Mouse (Mus musculus) frontal cortex, postnatal 14 days (tissue): ENCODE data around the gene Rarb.

Experiments used
- DNase-seq, 2 experiments: peaks; one replicate each; pipeline ENCODE4 v3.0.0; 2022; ENCODE audit warnings: low spot score in 2 of 2

The Rarb gene

DNA sequence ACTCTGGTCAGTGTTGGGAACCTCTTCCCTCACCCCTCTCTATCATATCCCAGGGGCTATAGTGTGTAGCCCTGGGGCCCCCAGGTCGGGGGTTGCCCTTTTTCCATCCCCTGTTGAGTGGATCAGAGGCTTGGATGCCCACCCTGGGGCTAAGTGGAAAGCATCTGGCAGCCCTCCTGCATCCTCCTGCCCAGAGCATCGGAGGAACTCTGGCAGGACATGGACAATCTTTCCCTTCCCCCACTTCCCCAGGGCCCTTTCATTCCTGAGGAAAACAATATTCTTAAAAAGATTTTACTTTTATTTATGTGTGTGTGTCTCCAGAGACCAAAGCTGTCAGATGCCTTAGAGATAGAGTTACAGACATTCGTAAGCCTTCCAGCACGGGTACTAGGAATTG, 281.5 kb downstream of the Rarb start:
- no peak for DNase-seq

DNA sequence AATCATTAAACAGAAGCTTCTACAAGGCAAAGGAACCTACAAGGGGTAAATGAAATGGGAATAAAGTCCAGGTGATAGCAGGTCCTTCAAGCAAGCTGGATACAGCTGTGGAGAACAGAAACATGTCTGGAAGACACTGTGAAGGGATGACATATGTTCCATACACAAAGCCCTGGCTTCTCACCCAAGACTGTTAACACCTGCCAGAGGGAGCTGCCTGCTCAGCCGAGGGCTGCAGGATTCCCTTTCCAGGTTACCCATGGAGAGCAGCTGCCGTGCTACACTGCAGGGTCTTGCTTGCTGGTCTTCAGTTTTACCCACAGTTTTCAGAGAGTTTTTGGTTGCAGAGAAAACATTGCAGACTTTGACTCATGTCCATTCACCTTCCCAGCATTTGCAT, 290.3 kb downstream of the Rarb start:
- no peak for DNase-seq

DNA sequence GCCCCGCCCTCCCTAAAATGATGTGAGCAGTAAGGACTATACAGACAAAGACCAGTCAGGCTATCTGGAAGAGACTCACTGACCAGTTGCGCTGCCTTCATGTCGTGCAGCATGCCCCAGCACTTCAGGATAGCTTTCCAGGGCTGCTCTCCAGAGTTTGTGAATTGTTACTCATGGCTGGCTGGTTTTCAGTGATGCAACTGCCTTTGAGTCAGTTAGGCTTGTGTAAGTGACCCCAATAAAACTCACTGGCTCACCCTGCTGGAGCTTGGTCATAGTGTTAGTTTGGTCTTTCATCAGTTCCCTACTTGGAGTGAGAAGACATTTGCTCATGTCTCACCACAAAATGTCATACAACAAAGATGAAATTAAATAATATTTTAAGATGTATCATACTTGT, 292.8 kb downstream of the Rarb start:
- no peak for DNase-seq

DNA sequence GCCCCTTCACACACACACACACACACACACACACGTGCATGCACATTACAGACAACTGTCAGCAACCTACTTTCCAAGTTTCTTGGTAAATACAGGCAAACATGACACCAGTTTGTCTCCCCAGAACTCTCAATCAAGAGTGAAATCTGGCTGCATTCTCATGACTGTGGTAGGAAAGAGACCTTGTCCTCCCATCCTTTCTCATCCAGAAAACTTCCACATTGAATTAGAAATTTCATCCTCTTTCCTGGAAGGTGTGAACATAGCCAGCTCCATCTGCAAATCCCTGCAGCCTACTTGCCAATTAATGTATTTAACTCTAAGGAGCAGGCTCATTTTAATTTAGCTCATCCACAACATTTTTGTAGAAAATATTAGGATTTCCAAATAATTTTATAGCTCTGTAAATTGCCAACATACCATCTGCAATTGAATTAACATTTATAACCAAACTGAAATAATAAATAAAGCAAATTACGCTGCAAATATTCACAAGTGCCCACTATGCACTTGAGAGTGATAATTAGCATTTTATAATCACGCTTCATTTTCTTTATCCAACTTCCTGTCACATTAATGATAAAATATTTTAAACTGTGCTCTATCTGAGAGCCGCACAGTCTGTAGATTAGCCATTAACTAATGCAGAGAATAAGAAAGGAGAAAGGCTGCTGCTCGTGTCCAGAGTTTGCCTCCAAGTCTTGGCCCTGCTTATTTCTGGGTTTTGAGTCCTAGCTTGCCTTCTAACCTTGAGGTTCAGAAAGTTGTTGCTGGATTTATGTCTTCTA, 293.6 kb downstream of the Rarb start:
- DNase-seq = no peak

DNA sequence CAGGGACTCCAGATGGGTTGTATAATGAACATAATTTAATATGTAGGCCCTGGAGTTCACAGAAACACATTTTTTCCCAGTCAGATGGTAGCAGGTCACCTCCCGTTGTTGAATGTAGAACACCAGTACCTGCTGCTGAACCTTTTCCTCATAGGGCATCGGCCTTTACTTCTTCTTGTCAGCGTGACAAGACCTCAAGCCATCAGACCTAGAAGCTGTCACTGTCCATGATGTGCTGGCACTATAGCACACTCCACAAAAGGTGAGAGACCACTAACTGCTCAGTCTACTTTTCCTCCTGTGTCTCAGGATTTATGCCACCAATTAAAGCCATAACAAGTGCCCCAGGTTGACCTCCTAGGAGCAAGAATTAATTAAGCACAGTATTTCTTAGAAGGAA, 296.1 kb downstream of the Rarb start:
- no peak for DNase-seq

DNA sequence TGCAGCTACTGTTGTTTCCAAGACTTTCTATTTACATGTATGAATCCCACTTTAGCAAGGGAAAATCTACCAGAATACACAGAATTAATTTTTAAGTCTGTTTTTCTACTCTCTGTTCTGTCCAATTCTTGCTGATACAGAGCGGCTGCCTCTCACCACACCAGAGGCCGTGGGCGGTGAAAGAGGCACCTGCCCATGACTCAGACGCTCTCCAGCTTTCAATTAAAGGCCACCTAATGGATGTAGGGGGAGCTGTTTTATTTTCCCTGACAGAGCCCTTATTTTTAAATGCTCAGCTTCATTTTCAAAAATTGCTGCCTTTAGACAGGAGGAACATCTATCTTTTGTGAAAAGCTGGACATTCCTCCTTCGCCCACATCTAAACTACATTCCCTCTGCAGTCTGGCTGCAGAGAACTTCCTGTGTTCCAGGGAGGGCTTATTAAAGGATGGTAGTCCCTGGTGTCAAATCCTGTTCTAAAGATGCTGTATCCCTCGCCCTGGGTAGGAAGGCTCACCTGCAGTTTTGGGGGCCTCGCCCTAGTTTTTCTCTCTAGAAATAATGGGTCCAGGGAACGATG, 299.3 kb downstream of the Rarb start:
- DNase-seq = no peak

DNA sequence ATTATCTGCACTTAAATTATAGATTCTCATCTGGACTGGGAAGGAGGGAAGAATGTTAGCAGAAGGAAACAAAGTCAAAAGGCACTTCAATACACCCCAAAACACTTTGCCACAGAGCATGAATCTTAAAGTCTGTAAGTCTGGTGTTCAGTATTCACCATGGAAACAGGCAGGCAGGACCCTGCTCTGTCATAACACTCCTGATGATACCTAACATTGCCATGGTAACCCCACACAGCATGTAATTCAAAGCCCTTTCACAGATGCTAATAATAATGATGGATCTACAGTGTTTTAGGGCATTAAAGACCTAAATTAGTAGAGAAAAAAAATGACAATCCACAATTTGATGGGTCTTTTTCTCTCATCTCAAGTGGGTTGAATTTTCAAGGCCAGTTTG, 301.0 kb downstream of the Rarb start:
- no peak for DNase-seq

DNA sequence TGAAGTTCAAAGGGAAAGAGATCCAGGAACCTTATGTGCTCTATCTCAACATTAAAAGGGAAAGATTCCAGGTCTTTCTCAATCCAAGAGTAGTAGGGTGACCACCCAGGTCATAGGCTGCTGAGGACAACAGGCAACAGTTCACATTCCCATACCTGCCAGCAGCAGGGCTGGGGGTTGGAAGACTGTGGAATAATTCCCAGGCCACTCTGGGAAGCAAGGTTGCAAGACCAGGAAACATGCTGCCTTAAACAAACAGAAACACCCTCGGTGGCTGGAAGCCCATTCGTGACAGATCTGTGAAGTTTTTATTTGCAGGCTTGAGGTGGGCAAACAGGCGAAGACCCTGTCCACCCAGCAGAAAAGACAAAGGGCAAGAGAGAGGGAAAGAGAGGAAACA, 303.2 kb downstream of the Rarb start:
- DNase-seq = no peak

GRCm38 (mm10) chr14:16510574-16510973, 308.4 kb downstream of the Rarb start:
- DNase-seq = no peak

GRCm38 (mm10) chr14:16509825-16510224, 309.1 kb downstream of the Rarb start:
- no peak for DNase-seq

GRCm38 (mm10) chr14:16508760-16509159, 310.2 kb downstream of the Rarb start:
- no peak for DNase-seq

DNA sequence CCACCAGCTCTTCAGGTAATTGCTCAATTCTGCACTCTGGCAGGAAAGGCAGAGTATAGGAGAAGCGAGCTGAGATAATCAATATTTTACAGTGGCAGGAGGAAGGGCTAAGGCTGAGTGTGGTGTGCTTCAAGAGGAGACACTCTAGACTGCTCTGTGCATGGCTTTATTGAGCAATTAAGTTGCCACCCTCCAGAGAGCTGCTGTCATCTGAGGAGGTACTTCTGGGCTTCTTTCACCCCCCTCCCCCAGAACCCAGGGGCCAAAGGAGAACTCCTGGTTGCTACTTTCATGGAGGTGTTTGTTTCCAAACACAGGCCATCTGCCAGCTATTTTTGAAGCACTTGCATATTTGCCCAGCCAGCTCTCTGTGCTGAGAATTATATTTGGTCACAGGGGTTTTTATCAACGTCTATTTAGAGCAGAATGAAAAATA, 321.7 kb downstream of the Rarb start:
- DNase-seq = no peak

DNA sequence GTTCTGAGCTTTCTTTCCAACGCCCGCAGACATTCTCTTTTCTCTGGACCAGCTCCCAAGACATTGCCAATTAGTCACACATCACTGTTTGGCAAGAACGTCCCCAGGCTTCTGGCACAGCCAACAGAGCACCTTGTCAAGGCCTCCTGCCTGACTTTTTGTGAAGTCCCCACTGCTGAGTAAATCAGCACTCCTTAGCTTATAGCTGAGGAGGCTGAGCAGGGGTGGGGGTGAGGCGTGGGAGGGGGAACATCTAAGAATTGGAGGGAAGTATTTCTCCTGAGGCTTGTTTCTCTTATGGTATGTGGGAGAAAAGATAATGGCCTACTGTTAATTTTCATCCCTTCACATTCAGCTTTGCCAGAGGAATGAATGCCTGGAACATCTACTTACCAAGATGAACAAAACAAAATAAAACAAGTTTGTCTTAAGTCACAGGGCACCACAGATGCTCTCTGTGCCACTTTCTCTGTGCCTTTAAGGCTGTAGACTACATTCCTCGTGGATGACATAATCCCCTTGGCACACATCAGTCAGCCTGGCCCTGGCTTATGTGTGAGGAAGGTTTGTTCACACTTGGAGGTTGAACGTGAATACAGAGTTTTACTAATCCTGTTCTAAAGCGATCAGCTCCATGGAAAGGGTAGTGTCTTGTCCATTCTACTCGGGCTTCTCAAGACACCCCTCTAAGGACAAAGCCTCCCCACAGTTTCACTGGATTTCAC, 335.1 kb downstream of the Rarb start:
- no peak for DNase-seq

- DNase-seq = no peak
These were observed 338.3 kb downstream of the Rarb start for GRCm38 (mm10) chr14:16480621-16481020.

- no peak for DNase-seq
These were observed 339.4 kb downstream of the Rarb start for GRCm38 (mm10) chr14:16479521-16479920.

DNA sequence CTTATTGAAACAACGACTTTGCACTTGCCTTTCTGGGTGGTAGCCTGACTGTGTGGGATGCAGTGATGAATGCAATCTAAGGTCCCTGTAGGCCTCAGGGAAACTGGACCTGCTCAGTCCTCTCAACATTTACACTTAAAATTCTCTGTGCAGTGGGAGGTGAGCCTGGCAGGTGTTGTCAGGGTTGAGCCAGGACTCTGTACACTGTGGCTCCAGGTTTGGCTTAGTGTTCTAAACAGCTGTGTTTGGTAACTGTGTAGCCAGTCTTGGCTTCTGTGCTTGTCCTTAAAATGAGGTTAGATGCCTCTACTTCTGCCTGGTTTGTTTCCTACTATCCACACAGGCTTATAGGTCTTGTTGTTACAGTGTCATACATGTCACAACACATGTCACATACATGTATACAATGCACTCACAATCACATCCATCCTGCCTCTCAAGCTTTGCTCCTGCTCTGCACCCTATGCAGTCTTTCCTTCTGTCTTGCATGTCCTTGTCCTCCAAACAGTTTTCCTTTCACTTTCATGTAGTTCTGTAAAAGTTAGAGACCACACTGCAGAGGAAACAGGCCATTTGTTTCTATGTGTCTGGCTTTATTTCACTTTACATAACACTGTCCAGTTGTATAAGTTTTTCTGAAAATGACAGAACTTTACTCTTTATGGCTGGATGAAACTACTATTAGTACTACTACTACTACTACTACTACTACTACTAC, 340.2 kb downstream of the Rarb start:
- no peak for DNase-seq

GRCm38 (mm10) chr14:16448269-16448987, 370.5 kb downstream of the Rarb start:
- DNase-seq = no peak

DNA sequence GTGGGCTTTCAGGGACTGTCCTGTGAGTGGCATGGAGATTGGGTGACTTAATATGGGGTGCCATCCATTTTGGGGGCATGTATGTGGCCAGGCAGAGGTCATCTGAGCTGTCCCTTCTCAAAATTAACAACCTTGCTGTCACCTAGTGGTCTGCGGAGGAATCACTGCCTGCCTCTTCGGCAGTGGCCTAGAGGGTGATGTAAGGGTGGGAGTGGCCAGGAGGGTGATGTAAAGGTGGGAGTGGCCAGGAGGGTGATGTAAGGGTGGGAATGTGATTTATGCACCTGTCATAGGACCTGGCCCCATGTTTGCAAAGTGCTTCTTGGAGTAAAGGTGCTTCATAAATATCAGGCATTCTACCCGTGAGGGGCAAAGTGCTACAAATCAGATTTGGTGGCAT, 371.4 kb downstream of the Rarb start:
- no peak for DNase-seq

- no peak for DNase-seq
These were observed 374.1 kb downstream of the Rarb start for GRCm38 (mm10) chr14:16444859-16445258.

- DNase-seq = no peak
These were observed 379.4 kb downstream of the Rarb start for GRCm38 (mm10) chr14:16439385-16440126.

GRCm38 (mm10) chr14:16437386-16437785, 381.6 kb downstream of the Rarb start:
- DNase-seq = no peak
